Mouse (Mus musculus) MEL (cell line): ENCODE measurements at regions not wholly inside any gene's neighbourhood (a gene's known extent, or its start where the extent isn't known, plus 50 kb on each side); places are given as distances from the start of the nearest gene placed in this dataset.

ENCODE experiments used
- DNase-seq: peaks from one replicate; pipeline ENCODE4 v3.0.0; 2011; ENCODE audit warnings: low read depth, low spot score
- H3K27ac ChIP-seq: 2 replicates; pipeline ENCODE4 v1.5.1; 2012; ENCODE audit warnings: low read depth, mild to moderate bottlenecking, control low read depth, low read length, moderate library complexity; ENCODE audit not compliant: control insufficient read depth
- H3K27me3 ChIP-seq, 2 experiments: fragments of 150-350 bp in 1 of 2; sonication (generic) in 1 of 2; 2 replicates each; pipeline ENCODE4 v1.6.1; 2012; ENCODE audit warnings: low read length in 2 of 2, mild to moderate bottlenecking in 2 of 2, improper control_type of control experiment in 1 of 2, moderate library complexity in 1 of 2; ENCODE audit not compliant: insufficient read depth in 2 of 2, control insufficient read depth in 1 of 2
- H3K36me3 ChIP-seq, 2 experiments: 2 replicates each; pipeline ENCODE4 v1.6.1; 2012 to 2014; ENCODE audit warnings: low read length in 2 of 2, improper control_type of control experiment in 1 of 2, inconsistent platforms in 1 of 2, mild to moderate bottlenecking in 1 of 2; ENCODE audit not compliant: insufficient read depth in 2 of 2, control insufficient read depth in 1 of 2
- H3K4me1 ChIP-seq, 2 experiments: fragments of 150-350 bp in 1 of 2; sonication (generic) in 1 of 2; 2 replicates each; pipeline ENCODE4 v1.6.1; 2012; ENCODE audit warnings: low read length in 2 of 2, improper control_type of control experiment in 1 of 2, mild to moderate bottlenecking in 1 of 2; ENCODE audit not compliant: insufficient read depth in 2 of 2, control insufficient read depth in 1 of 2
- H3K4me3 ChIP-seq, 2 experiments: fragments of 150-350 bp in 1 of 2; sonication (generic) in 1 of 2; 2 replicates each; pipeline ENCODE4 v1.5.1; 2012; ENCODE audit warnings: low read depth in 2 of 2, low read length in 2 of 2, mild to moderate bottlenecking in 2 of 2, moderate library complexity in 2 of 2, control low read depth in 1 of 2, improper control_type of control experiment in 1 of 2; ENCODE audit not compliant: control insufficient read depth in 1 of 2, insufficient read depth in 1 of 2
- H3K79me2 ChIP-seq: 2 replicates; pipeline ENCODE4 v1.6.1; 2012; ENCODE audit warnings: mild to moderate bottlenecking, low read length, moderate library complexity; ENCODE audit not compliant: control insufficient read depth, poor library complexity, insufficient read depth
- H3K9ac ChIP-seq: 2 replicates; pipeline ENCODE4 v1.6.1; 2012; ENCODE audit warnings: low read depth, mild to moderate bottlenecking, control low read depth, low read length, moderate library complexity; ENCODE audit not compliant: control insufficient read depth, poor library complexity, severe bottlenecking
- H3K9me3 ChIP-seq: fragments of 150-350 bp; sonication (generic); replicated peaks from 2 replicates; pipeline ENCODE4 v1.6.1; 2012; ENCODE audit warnings: mild to moderate bottlenecking, low read length, improper control_type of control experiment, moderate library complexity; ENCODE audit not compliant: insufficient read depth
- CHD1 ChIP-seq: IDR thresholded peaks from 2 replicates; pipeline ENCODE4 v1.6.1; 2012; ENCODE audit warnings: low read depth, mild to moderate bottlenecking, inconsistent platforms, low read length, improper control_type of control experiment
- CHD2 ChIP-seq: IDR thresholded peaks from 2 replicates; pipeline ENCODE4 v1.6.1; 2011; ENCODE audit warnings: low read length, improper control_type of control experiment
- CTCF ChIP-seq, 3 experiments: IDR thresholded peaks in 2 of 3; conservative IDR thresholded peaks in 1 of 3; 2 replicates each; pipeline ENCODE4 v1.5.1; 2011 to 2012; ENCODE audit warnings: low read length in 3 of 3, low read depth in 2 of 3, mild to moderate bottlenecking in 2 of 3, improper control_type of control experiment in 1 of 3, inconsistent platforms in 1 of 3, mixed read lengths in 1 of 3, moderate library complexity in 1 of 3; ENCODE audit not compliant: control insufficient read depth in 1 of 3, insufficient read depth in 1 of 3, poor library complexity in 1 of 3, severe bottlenecking in 1 of 3
- ELF1 ChIP-seq: IDR thresholded peaks from 2 replicates; pipeline ENCODE4 v1.6.1; 2014; ENCODE audit warnings: low read depth, mild to moderate bottlenecking, inconsistent platforms, low read length, improper control_type of control experiment, moderate library complexity
- GABPA ChIP-seq: IDR thresholded peaks from 2 replicates; pipeline ENCODE4 v1.6.1; 2012; ENCODE audit warnings: low read depth, mild to moderate bottlenecking, inconsistent platforms, low read length, improper control_type of control experiment, moderate library complexity
- HCFC1 ChIP-seq: IDR thresholded peaks from 2 replicates; pipeline ENCODE4 v1.6.1; 2012; ENCODE audit warnings: low read depth, mild to moderate bottlenecking, inconsistent platforms, low read length, improper control_type of control experiment, moderate library complexity
- JUND ChIP-seq: IDR thresholded peaks from 2 replicates; pipeline ENCODE4 v1.6.1; 2011; ENCODE audit warnings: low read depth, mild to moderate bottlenecking, improper control_type of control experiment, low read length
- MEF2A ChIP-seq: IDR thresholded peaks from 2 replicates; pipeline ENCODE4 v1.6.1; 2014; ENCODE audit warnings: low read depth, mild to moderate bottlenecking, inconsistent platforms, low read length, improper control_type of control experiment; ENCODE audit not compliant: poor library complexity, insufficient replicate concordance, severe bottlenecking; ENCODE audit errors: extremely low read depth
- MXI1 ChIP-seq: IDR thresholded peaks from 2 replicates; pipeline ENCODE4 v1.6.1; 2011; ENCODE audit warnings: mild to moderate bottlenecking, low read depth, low read length, improper control_type of control experiment
- MYC ChIP-seq: IDR thresholded peaks from 2 replicates; pipeline ENCODE4 v1.6.1; 2011; ENCODE audit warnings: low read depth, mild to moderate bottlenecking, low read length, improper control_type of control experiment, moderate library complexity
- NRF1 ChIP-seq: IDR thresholded peaks from 2 replicates; pipeline ENCODE4 v1.6.1; 2014; ENCODE audit warnings: low read depth, mild to moderate bottlenecking, inconsistent platforms, low read length, improper control_type of control experiment, moderate library complexity; ENCODE audit not compliant: poor library complexity, insufficient read depth, severe bottlenecking
- POLR2AphosphoS2 ChIP-seq: IDR thresholded peaks from 2 replicates; pipeline ENCODE4 v1.6.1; 2011; ENCODE audit warnings: low read length, improper control_type of control experiment
- RCOR1 ChIP-seq: IDR thresholded peaks from 2 replicates; pipeline ENCODE4 v1.6.1; 2012; ENCODE audit warnings: low read depth, mild to moderate bottlenecking, inconsistent platforms, low read length, improper control_type of control experiment
- SIN3A ChIP-seq: IDR thresholded peaks from 2 replicates; pipeline ENCODE4 v1.6.1; 2012; ENCODE audit warnings: low read length, improper control_type of control experiment, inconsistent platforms
- SMC3 ChIP-seq: IDR thresholded peaks from 2 replicates; pipeline ENCODE4 v1.6.1; 2011; ENCODE audit warnings: low read depth, low read length, improper control_type of control experiment
- TAL1 ChIP-seq: IDR thresholded peaks from 2 replicates; pipeline ENCODE4 v1.6.1; 2012; ENCODE audit warnings: mild to moderate bottlenecking, inconsistent platforms, low read length, moderate library complexity, mixed read lengths
- TBP ChIP-seq: IDR thresholded peaks from 2 replicates; pipeline ENCODE4 v1.8.0; 2011; ENCODE audit warnings: low read depth, low read length, improper control_type of control experiment
- TCF12 ChIP-seq: IDR thresholded peaks from 2 replicates; pipeline ENCODE4 v1.6.1; 2014; ENCODE audit warnings: low read depth, mild to moderate bottlenecking, inconsistent platforms, low read length, improper control_type of control experiment, moderate library complexity
- UBTF ChIP-seq: IDR thresholded peaks from 2 replicates; pipeline ENCODE4 v1.6.1; 2012; ENCODE audit warnings: low read depth, mild to moderate bottlenecking, inconsistent platforms, low read length, improper control_type of control experiment, moderate library complexity, borderline replicate concordance; ENCODE audit not compliant: insufficient read depth
- USF1 ChIP-seq: IDR thresholded peaks from 2 replicates; pipeline ENCODE4 v1.6.1; 2014; ENCODE audit warnings: low read depth, mild to moderate bottlenecking, inconsistent platforms, low read length, improper control_type of control experiment, moderate library complexity
- ZC3H11A ChIP-seq: IDR thresholded peaks from 2 replicates; pipeline ENCODE4 v1.6.1; 2012; ENCODE audit warnings: low read depth, mild to moderate bottlenecking, inconsistent platforms, low read length, improper control_type of control experiment
- ZKSCAN1 ChIP-seq: IDR thresholded peaks from 2 replicates; pipeline ENCODE4 v1.6.1; 2012; ENCODE audit warnings: low read depth, mild to moderate bottlenecking, inconsistent platforms, low read length, improper control_type of control experiment, moderate library complexity

GRCm38 (mm10) chr9:61128077-61128476 lies 244.1 kb upstream of the Tle3 start:
- no peak overlapping the region for H3K4me3 ChIP-seq
- no peaks in the 10 kb centered on the region for H3K4me1 ChIP-seq
- no peak for TF ChIP-seq CHD2
- no peak for TF ChIP-seq SMC3
- no peak for TF ChIP-seq UBTF
- TF ChIP-seq JUND: no peak
- TF ChIP-seq MXI1: no peak
- no peak for TF ChIP-seq HCFC1
- no peak for TF ChIP-seq POLR2AphosphoS2
- no peak for TF ChIP-seq CHD1
- TF ChIP-seq NRF1: no peak
- TF ChIP-seq MYC: no peak
- no peak for TF ChIP-seq TBP
- TF ChIP-seq ELF1: no peak
- TF ChIP-seq TAL1: no peak
- no peak for TF ChIP-seq CTCF (IDR thresholded peaks at IDR 0.05 in 2 of 3, conservative IDR thresholded peaks at IDR 0.05 in 1 of 3; ENCODE audit: control insufficient read depth in 1 of 3, insufficient read depth in 1 of 3, low read depth in 2 of 3, low read length in 3 of 3, poor library complexity in 1 of 3, severe bottlenecking in 1 of 3)
- no peak for TF ChIP-seq RCOR1
- no peaks in the 10 kb centered on the region for H3K79me2 ChIP-seq
- no peak overlapping the region for H3K27ac ChIP-seq
- H3K36me3 ChIP-seq: no peaks in the 10 kb centered on the region
- DNase-seq: no peak
- peaks cover 0 to 5% of the 10 kb centered on the region in 2 experiments; a peak in 2 of 4 replicates for H3K27me3 ChIP-seq
- H3K9me3 ChIP-seq: no peaks in the 10 kb centered on the region
- H3K9ac ChIP-seq: no peak overlapping the region

- Histone ChIP-seq H3K4me3 (no peak overlapping the region), H3K4me1 (no peaks in the 10 kb centered on the region), H3K36me3 (no peaks in the 10 kb centered on the region), H3K79me2 (no peaks in the 10 kb centered on the region), H3K9ac (no peak overlapping the region), H3K9me3 (no peaks in the 10 kb centered on the region), H3K27ac (no peak overlapping the region), H3K27me3 (peaks cover 0 to 5% of the 10 kb centered on the region in 2 experiments; a peak in 2 of 4 replicates)
- DNase-seq: no peak
- TF ChIP-seq UBTF (no peak), GABPA (no peak), TCF12 (no peak), ZC3H11A (no peak), TAL1 (no peak), CTCF (IDR thresholded peaks at IDR 0.05 in 2 of 3, conservative IDR thresholded peaks at IDR 0.05 in 1 of 3; ENCODE audit: control insufficient read depth in 1 of 3, insufficient read depth in 1 of 3, low read depth in 2 of 3, low read length in 3 of 3, poor library complexity in 1 of 3, severe bottlenecking in 1 of 3) (no peak), ZKSCAN1 (no peak), MEF2A (no peak), SIN3A (no peak), USF1 (no peak)
These were observed 243.0 kb upstream of the Tle3 start for GRCm38 (mm10) chr9:61129186-61129585.
